Mouse (Mus musculus): Measurements from ENCODE around the gene B4gat1. TPM values are rescaled to one million over a fixed set of nuclear protein-coding genes. Genes with fewer than 3 reads are reported as not detected.

Gene B4gat1
- total and polyA plus RNA-seq, 3 experiments: 6.9 to 9.6 TPM; not detected in 1

GRCm38 (mm10) chr19:5084834-5085144, 46.2 kb downstream of the B4gat1 start:
- TF ChIP-seq ETS1 (IDR thresholded peaks at IDR 0.05; ENCODE audit: low read depth, low read length): no peak
- TF ChIP-seq POLR2AphosphoS2 (IDR thresholded peaks at IDR 0.05; ENCODE audit: low read length): no peak
- TF ChIP-seq GATA1 (IDR thresholded peaks at IDR 0.05; ENCODE audit: low read depth, low read length): no peak
- TF ChIP-seq CTCF (IDR thresholded peaks at IDR 0.05 in 2 of 3, conservative IDR thresholded peaks at IDR 0.05 in 1 of 3; ENCODE audit: control insufficient read depth in 1 of 3, insufficient read depth in 1 of 3, low read depth in 2 of 3, low read length in 3 of 3, poor library complexity in 1 of 3, severe bottlenecking in 1 of 3): no peak
- no peak for TF ChIP-seq ZNF384 (IDR thresholded peaks at IDR 0.05; ENCODE audit: low read depth, low read length)
- no peak for TF ChIP-seq NELFE (IDR thresholded peaks at IDR 0.05; ENCODE audit: low read depth, low read length)
- TF ChIP-seq RAD21 (IDR thresholded peaks at IDR 0.05; ENCODE audit: low read depth, low read length): no peak
- TF ChIP-seq MYB (IDR thresholded peaks at IDR 0.05; ENCODE audit: low read depth, low read length): no peak
- no peak for TF ChIP-seq JUND (IDR thresholded peaks at IDR 0.05; ENCODE audit: low read depth, low read length)
- no peak for TF ChIP-seq SIN3A (IDR thresholded peaks at IDR 0.05; ENCODE audit: low read length)
- no peak for TF ChIP-seq BHLHE40 (IDR thresholded peaks at IDR 0.05; ENCODE audit: borderline replicate concordance, low read depth, low read length)
- no peak for TF ChIP-seq MAX (IDR thresholded peaks at IDR 0.05; ENCODE audit: low read length)
- TF ChIP-seq CHD1 (IDR thresholded peaks at IDR 0.05; ENCODE audit: low read depth, low read length): no peak
- no peak for TF ChIP-seq MAZ (IDR thresholded peaks at IDR 0.05; ENCODE audit: low read depth, low read length)
- no peak for TF ChIP-seq MXI1 (IDR thresholded peaks at IDR 0.05; ENCODE audit: low read depth, low read length)
- no peak for TF ChIP-seq E2F4 (IDR thresholded peaks at IDR 0.05; ENCODE audit: borderline replicate concordance, low read depth, low read length)
- TF ChIP-seq MYC (IDR thresholded peaks at IDR 0.05; ENCODE audit: low read depth, low read length): no peak
- no peak for TF ChIP-seq EP300 (IDR thresholded peaks at IDR 0.05; ENCODE audit: low read depth in 1 of 2, low read length in 2 of 2)
- no peak for TF ChIP-seq MAFK (IDR thresholded peaks at IDR 0.05; ENCODE audit: borderline replicate concordance, low read depth, low read length)
- H3K9ac ChIP-seq (ENCODE audit: control insufficient read depth, low read depth, low read length, poor library complexity, severe bottlenecking): no peak overlapping the region
- H3K36me3 ChIP-seq (ENCODE audit: control insufficient read depth in 1 of 2, insufficient read depth in 2 of 2, low read length in 2 of 2): no peaks in the 10 kb centered on the region; a peak in 1 of 4 replicates

GRCm38 (mm10) chr19:5085145-5085863, 46.7 kb downstream of the B4gat1 start, which contains the start of gene Tmem151a:
Gene Tmem151a (minus strand): TSS chr19:5085531.
- TF ChIP-seq MAFK (IDR thresholded peaks at IDR 0.05; ENCODE audit: borderline replicate concordance, low read depth, low read length): no peak
- no peak for TF ChIP-seq USF1 (IDR thresholded peaks at IDR 0.05; ENCODE audit: low read depth, low read length)
- TF ChIP-seq MYC (IDR thresholded peaks at IDR 0.05; ENCODE audit: low read depth, low read length): no peak
- no peak for TF ChIP-seq ZKSCAN1 (IDR thresholded peaks at IDR 0.05; ENCODE audit: low read depth, low read length)
- no peak for TF ChIP-seq RCOR1 (IDR thresholded peaks at IDR 0.05; ENCODE audit: low read depth, low read length)
- no peak for TF ChIP-seq RAD21 (IDR thresholded peaks at IDR 0.05; ENCODE audit: low read depth, low read length)
- no peak for TF ChIP-seq ZNF384 (IDR thresholded peaks at IDR 0.05; ENCODE audit: low read depth, low read length)
- TF ChIP-seq ETS1 (IDR thresholded peaks at IDR 0.05; ENCODE audit: low read depth, low read length): no peak
- peaks cover 0 to 11% of the 10 kb centered on the region in 2 experiments; a peak in 1 of 4 replicates for H3K4me1 ChIP-seq (ENCODE audit: control insufficient read depth in 1 of 2, insufficient read depth in 2 of 2, low read length in 2 of 2)
- peaks cover 3% of the 10 kb centered on the region; the same call in 1 of the 2 replicates for H3K79me2 ChIP-seq (ENCODE audit: control insufficient read depth, insufficient read depth, low read length, poor library complexity)
- no peaks in the 10 kb centered on the region for H3K9me3 ChIP-seq (replicated peaks; ENCODE audit: insufficient read depth, low read length)
- no peak for DNase-seq (ENCODE audit: low read depth, low spot score)
- H3K4me3 ChIP-seq (ENCODE audit: control insufficient read depth in 1 of 2, insufficient read depth in 1 of 2, low read depth in 2 of 2, low read length in 2 of 2): peak within 1 kb of the TSS in 1 of 2 experiments; percentile 15; a peak in 2 of 4 replicates
- H3K27me3 ChIP-seq (ENCODE audit: control insufficient read depth in 1 of 2, insufficient read depth in 2 of 2, low read length in 2 of 2): peaks cover 5 to 18% of the 10 kb centered on the region in 2 experiments
- no peaks in the 10 kb centered on the region; a peak in 1 of 4 replicates for H3K36me3 ChIP-seq (ENCODE audit: control insufficient read depth in 1 of 2, insufficient read depth in 2 of 2, low read length in 2 of 2)
- peak within 1 kb of the TSS; percentile 26; the same call in 1 of the 2 replicates for H3K9ac ChIP-seq (ENCODE audit: control insufficient read depth, low read depth, low read length, poor library complexity, severe bottlenecking)
- no peak within 1 kb of the TSS for H3K27ac ChIP-seq (ENCODE audit: control insufficient read depth, low read depth, low read length)

More at GRCm38 (mm10) chr19:5084834-5085144, 46.2 kb downstream of the B4gat1 start:
- Histone ChIP-seq H3K27ac (ENCODE audit: control insufficient read depth, low read depth, low read length) (no peak overlapping the region), H3K79me2 (ENCODE audit: control insufficient read depth, insufficient read depth, low read length, poor library complexity) (peaks cover 3% of the 10 kb centered on the region; the same call in 1 of the 2 replicates), H3K27me3 (ENCODE audit: control insufficient read depth in 1 of 2, insufficient read depth in 2 of 2, low read length in 2 of 2) (peaks cover 5 to 20% of the 10 kb centered on the region in 2 experiments), H3K9me3 (replicated peaks; ENCODE audit: insufficient read depth, low read length) (no peaks in the 10 kb centered on the region), H3K4me1 (ENCODE audit: control insufficient read depth in 1 of 2, insufficient read depth in 2 of 2, low read length in 2 of 2) (peaks cover 0 to 11% of the 10 kb centered on the region in 2 experiments; a peak in 1 of 4 replicates), H3K4me3 (ENCODE audit: control insufficient read depth in 1 of 2, insufficient read depth in 1 of 2, low read depth in 2 of 2, low read length in 2 of 2) (peak overlapping the region in 1 of 2 experiments; percentile 15; a peak in 2 of 4 replicates)
- no peak for DNase-seq (ENCODE audit: low read depth, low spot score)

All from MEL (cell line).